Mouse (Mus musculus) liver, embryonic 12.5 days (tissue): Measurements from ENCODE around the gene Rb1. TPM values are rescaled to one million over a fixed set of nuclear protein-coding genes. Genes with fewer than 3 reads are reported as not detected.

ENCODE experiments used
- ATAC-seq: fragments of 200-750 bp; cut with Nextera tagmentation; 2 replicates; pipeline ENCODE4 v1.8.0; 2017; ENCODE audit warnings: moderate number of reproducible peaks, mild to moderate bottlenecking, moderate library complexity
- H3K27ac ChIP-seq: fragments of 300-500 bp; sonication (generic); 2 replicates; pipeline ENCODE4 v1.5.1; 2016; ENCODE audit warnings: mild to moderate bottlenecking
- H3K27me3 ChIP-seq: fragments of 300-500 bp; sonication (generic); replicated peaks from 2 replicates; pipeline ENCODE4 v1.6.1; 2016; ENCODE audit warnings: mild to moderate bottlenecking, moderate library complexity
- H3K36me3 ChIP-seq: fragments of 300-500 bp; sonication (generic); 2 replicates; pipeline ENCODE4 v1.6.1; 2016; ENCODE audit warnings: mild to moderate bottlenecking, moderate library complexity
- H3K4me1 ChIP-seq: fragments of 300-500 bp; sonication (generic); 2 replicates; pipeline ENCODE4 v1.6.1; 2016
- H3K4me2 ChIP-seq: fragments of 300-500 bp; sonication (generic); 2 replicates; pipeline ENCODE4 v1.6.1; 2016; ENCODE audit warnings: mild to moderate bottlenecking, moderate library complexity
- H3K4me3 ChIP-seq: fragments of 300-500 bp; sonication (generic); 2 replicates; pipeline ENCODE4 v1.5.1; 2016; ENCODE audit warnings: mild to moderate bottlenecking, moderate library complexity
- H3K9ac ChIP-seq: fragments of 300-500 bp; sonication (generic); 2 replicates; pipeline ENCODE4 v1.6.1; 2016; ENCODE audit warnings: mild to moderate bottlenecking, moderate library complexity
- H3K9me3 ChIP-seq: fragments of 300-500 bp; sonication (generic); replicated peaks from 2 replicates; pipeline ENCODE4 v1.6.1; 2016; ENCODE audit warnings: mild to moderate bottlenecking, moderate library complexity
- WGBS: fragments of 180-500 bp; shearing (Covaris S2); methylation state at CpG from one replicate; pipeline ENCODE4 v1.1.7; 2016; ENCODE audit not compliant: insufficient replicate concordance; 5-methylcytosine and 5-hydroxymethylcytosine counted together
- polyA plus RNA-seq: library from polyadenylated mRNA; unstranded; fragments of >200 nt; fragmentation: Nextera tagmentation; extraction: Ambion mirVana; gene quantifications from 2 replicates; pipeline ENCODE4 v1.2.1, GENCODE M21; 2016

Rb1 gene
- polyA plus RNA-seq, 1 experiment from 2014 or later: 30.1 TPM

DNA sequence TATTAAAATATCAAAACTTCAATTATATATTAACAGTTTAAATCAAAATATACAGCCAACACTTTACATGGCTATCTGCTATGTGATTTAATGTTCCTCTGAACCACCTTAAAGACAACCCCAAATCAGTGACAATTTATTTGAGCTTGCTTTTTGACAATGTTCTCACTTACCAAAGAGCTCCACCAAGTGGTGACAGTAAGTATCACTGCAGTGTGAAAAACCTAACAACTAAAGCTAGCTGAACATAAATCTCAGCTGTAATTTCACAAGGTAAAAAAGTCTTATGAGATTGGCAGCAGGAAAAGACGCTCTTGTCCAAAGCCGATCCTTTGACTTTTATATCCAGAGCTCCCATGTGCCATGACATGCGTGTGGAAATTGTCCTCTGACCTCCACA, 22.4 kb downstream of the Rb1 start:
- H3K9ac ChIP-seq: no peak overlapping the region
- H3K36me3 ChIP-seq: peaks cover 7% of the 10 kb centered on the region; the same call in 1 of the 2 replicates
- no peak for ATAC-seq
- H3K27me3 ChIP-seq: no peaks in the 10 kb centered on the region
- H3K27ac ChIP-seq: no peak overlapping the region
- H3K9me3 ChIP-seq: no peaks in the 10 kb centered on the region
- H3K4me2 ChIP-seq: no peak overlapping the region
- 28% methylated on average over 3 of the region's 3 CpGs for WGBS
- no peak overlapping the region for H3K4me3 ChIP-seq
- 0 out of 2 replicates have a peak, but pooled peaks cover 10% of the 10 kb centered on the region for H3K4me1 ChIP-seq

GRCm38 (mm10) chr14:73301856-73302255, 23.8 kb downstream of the Rb1 start:
- Histone ChIP-seq H3K4me2 (no peak overlapping the region), H3K27me3 (no peaks in the 10 kb centered on the region), H3K4me3 (no peak overlapping the region), H3K9ac (no peak overlapping the region), H3K27ac (no peak overlapping the region), H3K9me3 (no peaks in the 10 kb centered on the region), H3K4me1 (0 out of 2 replicates have a peak, but pooled peaks cover 10% of the 10 kb centered on the region), H3K36me3 (peaks cover 12% of the 10 kb centered on the region)
- no peak for ATAC-seq
- WGBS: 54% methylated on average over 4 of the region's 4 CpGs

GRCm38 (mm10) chr14:73295512-73295911, 30.1 kb downstream of the Rb1 start:
- WGBS: 67% methylated on average over 2 of the region's 2 CpGs
- no peak for ATAC-seq
- no peak overlapping the region for H3K4me2 ChIP-seq

DNA sequence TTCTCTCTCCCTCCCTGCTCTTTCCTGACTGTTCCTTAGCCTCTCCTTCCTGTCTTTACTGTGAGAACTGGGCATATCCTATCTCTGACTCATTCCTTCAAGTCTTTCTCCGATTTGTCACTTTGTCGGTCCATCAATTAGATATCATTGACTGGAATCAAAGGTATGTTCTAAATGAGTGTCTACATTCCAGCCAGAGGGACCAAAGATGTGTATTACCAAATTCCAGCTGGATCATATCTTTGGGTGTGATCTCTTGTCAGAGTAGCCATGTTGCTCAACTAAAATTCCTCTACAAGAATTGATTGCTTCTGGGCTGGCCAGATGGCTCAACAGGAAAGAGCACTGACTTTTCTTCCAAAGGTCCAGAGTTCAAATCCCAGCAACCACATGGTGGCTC, 32.0 kb downstream of the Rb1 start:
- no peaks in the 10 kb centered on the region for H3K27me3 ChIP-seq
- WGBS: 83% methylated on average over 2 of the region's 2 CpGs
- no peak overlapping the region for H3K4me2 ChIP-seq
- no peaks in the 10 kb centered on the region for H3K4me1 ChIP-seq
- H3K27ac ChIP-seq: no peak overlapping the region
- no peak for ATAC-seq
- H3K4me3 ChIP-seq: no peak overlapping the region
- H3K9me3 ChIP-seq: no peaks in the 10 kb centered on the region
- H3K9ac ChIP-seq: no peak overlapping the region
- peaks cover 54% of the 10 kb centered on the region for H3K36me3 ChIP-seq

More at GRCm38 (mm10) chr14:73295512-73295911, 30.1 kb downstream of the Rb1 start:
- Histone ChIP-seq H3K4me1 (0 out of 2 replicates have a peak, but pooled peaks cover 4% of the 10 kb centered on the region), H3K9me3 (no peaks in the 10 kb centered on the region), H3K4me3 (no peak overlapping the region), H3K9ac (no peak overlapping the region), H3K27ac (no peak overlapping the region), H3K36me3 (peaks cover 36% of the 10 kb centered on the region), H3K27me3 (no peaks in the 10 kb centered on the region)

GRCm38 (mm10) chr14:73292434-73292833, 33.2 kb downstream of the Rb1 start:
- WGBS: 69% methylated on average over 1 of the region's 1 CpGs
- H3K27me3 ChIP-seq: no peaks in the 10 kb centered on the region
- ATAC-seq: no peak
- H3K4me3 ChIP-seq: no peak overlapping the region
- H3K9ac ChIP-seq: no peak overlapping the region
- H3K4me2 ChIP-seq: no peak overlapping the region
- H3K36me3 ChIP-seq: peaks cover 56% of the 10 kb centered on the region
- H3K27ac ChIP-seq: no peak overlapping the region
- H3K4me1 ChIP-seq: no peaks in the 10 kb centered on the region
- H3K9me3 ChIP-seq: no peaks in the 10 kb centered on the region

DNA sequence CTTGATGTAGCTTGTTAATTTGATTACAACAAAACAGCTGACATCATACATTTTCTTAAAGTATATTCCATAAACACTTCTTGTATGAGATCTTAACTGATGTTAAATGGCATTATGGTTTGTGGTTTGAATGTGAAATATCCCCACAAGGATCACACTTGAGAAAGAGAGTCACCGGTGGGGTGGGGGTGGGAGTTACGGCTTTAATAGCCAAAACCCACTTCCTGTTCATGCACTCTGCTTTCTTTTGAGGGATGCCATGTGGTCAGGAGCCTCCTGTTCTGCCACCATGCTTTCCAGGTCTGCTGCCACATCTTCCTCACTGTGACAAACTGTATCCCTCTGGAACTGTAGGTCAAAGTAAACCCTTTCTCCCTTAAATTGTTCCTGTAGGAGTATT, 35.7 kb downstream of the Rb1 start:
- H3K27ac ChIP-seq: no peak overlapping the region
- H3K9me3 ChIP-seq: no peaks in the 10 kb centered on the region
- no peak overlapping the region for H3K4me2 ChIP-seq
- no peak for ATAC-seq
- H3K4me3 ChIP-seq: no peak overlapping the region
- H3K9ac ChIP-seq: no peak overlapping the region
- no peaks in the 10 kb centered on the region for H3K4me1 ChIP-seq
- 51% methylated on average over 2 of the region's 2 CpGs for WGBS
- peaks cover 54% of the 10 kb centered on the region for H3K36me3 ChIP-seq
- no peaks in the 10 kb centered on the region for H3K27me3 ChIP-seq

- 36% methylated on average over 1 of the region's 1 CpGs for WGBS
- ATAC-seq: no peak
- peaks cover 56% of the 10 kb centered on the region for H3K36me3 ChIP-seq
- no peak overlapping the region for H3K9ac ChIP-seq
- no peaks in the 10 kb centered on the region for H3K4me1 ChIP-seq
- H3K4me2 ChIP-seq: no peak overlapping the region
- no peak overlapping the region for H3K27ac ChIP-seq
- no peaks in the 10 kb centered on the region for H3K27me3 ChIP-seq
- H3K4me3 ChIP-seq: no peak overlapping the region
- no peaks in the 10 kb centered on the region for H3K9me3 ChIP-seq
These were observed 44.6 kb downstream of the Rb1 start for GRCm38 (mm10) chr14:73280996-73281395.

DNA sequence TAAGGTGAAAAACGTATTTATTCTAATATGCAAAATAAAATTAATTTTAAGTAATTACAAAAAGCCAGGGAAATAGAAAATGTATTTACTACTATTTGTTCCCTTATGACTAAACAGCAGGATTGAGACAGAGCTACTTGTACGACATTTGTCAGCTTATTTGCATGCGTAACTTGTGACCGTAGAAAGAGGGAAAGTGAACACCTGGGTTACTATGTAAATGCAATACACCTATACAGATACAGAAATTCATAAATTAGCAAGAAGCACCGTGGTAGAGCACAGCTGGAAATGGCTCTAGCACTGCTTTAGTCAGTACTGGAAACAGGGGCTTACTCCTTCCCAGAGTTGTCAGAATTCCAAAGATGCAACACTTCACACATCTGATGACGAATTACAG, 46.5 kb downstream of the Rb1 start:
- no peaks in the 10 kb centered on the region for H3K9me3 ChIP-seq
- no peak overlapping the region for H3K9ac ChIP-seq
- H3K27ac ChIP-seq: no peak overlapping the region
- 84% methylated on average over 6 of the region's 6 CpGs for WGBS
- no peak overlapping the region for H3K4me3 ChIP-seq
- H3K4me2 ChIP-seq: no peak overlapping the region
- H3K36me3 ChIP-seq: peaks cover 56% of the 10 kb centered on the region
- no peak for ATAC-seq
- H3K4me1 ChIP-seq: no peaks in the 10 kb centered on the region
- H3K27me3 ChIP-seq: no peaks in the 10 kb centered on the region

DNA sequence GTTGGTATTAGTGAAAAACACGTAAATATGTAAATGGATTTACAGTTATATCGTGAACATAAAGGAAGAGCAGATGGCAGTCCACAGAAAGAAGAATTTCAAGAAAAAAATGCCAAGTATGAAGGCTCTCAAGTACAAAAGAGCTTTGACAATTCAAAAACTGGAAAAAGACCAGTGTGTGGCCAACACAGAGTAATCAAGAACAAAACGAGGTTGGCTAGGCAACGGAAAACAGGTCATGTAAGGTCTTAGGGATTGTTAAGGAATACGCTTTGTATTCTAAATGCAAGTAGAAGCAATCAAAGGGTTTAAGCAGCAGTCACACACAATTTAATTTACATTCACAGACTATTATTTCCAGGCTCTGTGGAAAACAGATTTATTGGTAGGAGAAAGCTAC, 53.8 kb downstream of the Rb1 start:
- H3K4me1 ChIP-seq: no peaks in the 10 kb centered on the region
- H3K4me2 ChIP-seq: no peak overlapping the region
- no peak for ATAC-seq
- H3K27me3 ChIP-seq: no peaks in the 10 kb centered on the region
- H3K4me3 ChIP-seq: no peak overlapping the region
- no peak overlapping the region for H3K27ac ChIP-seq
- no peak overlapping the region for H3K9ac ChIP-seq
- no peaks in the 10 kb centered on the region for H3K9me3 ChIP-seq
- WGBS: 84% methylated on average over 5 of the region's 5 CpGs
- H3K36me3 ChIP-seq: peaks cover 53% of the 10 kb centered on the region

DNA sequence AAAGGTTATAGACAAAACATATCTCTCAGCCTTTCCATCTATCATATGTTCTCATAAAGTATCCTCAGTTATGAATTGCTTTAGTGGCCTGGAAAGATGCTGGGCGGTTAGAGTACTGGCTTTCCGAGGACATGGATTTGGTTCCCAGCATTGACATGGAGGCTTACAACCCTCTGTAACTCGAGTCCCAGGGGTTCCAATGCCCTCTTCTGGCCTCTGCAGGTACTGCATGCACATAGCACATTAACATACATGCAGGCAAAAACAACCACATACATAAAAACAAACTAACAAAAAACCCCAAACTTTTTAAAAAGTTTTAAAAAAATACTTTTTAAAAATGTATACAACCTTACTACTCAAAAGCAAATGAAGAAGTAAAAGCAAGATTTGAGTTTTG, 59.5 kb downstream of the Rb1 start:
- ATAC-seq: no peak
- no peak overlapping the region for H3K4me3 ChIP-seq
- H3K27ac ChIP-seq: no peak overlapping the region
- H3K4me1 ChIP-seq: no peaks in the 10 kb centered on the region
- H3K9me3 ChIP-seq: no peaks in the 10 kb centered on the region
- H3K36me3 ChIP-seq: peaks cover 63% of the 10 kb centered on the region
- no peak overlapping the region for H3K4me2 ChIP-seq
- WGBS: 68% methylated on average over 3 of the region's 3 CpGs
- H3K9ac ChIP-seq: no peak overlapping the region
- H3K27me3 ChIP-seq: no peaks in the 10 kb centered on the region

DNA sequence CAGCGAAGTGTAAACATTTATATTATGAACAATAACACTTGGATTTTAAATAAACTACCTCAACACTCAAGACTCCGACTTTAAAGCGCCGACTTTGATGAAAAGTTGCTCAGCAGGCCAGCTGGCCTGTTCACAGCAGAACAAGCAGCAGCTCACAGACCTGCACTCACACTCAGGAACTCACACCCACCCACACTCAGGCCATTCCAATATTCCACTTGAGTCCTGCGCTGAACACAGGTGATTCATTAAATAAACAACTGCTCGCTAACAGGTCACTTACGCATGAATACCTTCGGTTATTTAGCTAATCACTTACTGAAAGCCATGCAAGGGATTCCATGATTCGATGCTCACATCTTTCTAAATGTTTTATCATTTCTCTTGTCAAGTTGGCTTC, 63.4 kb downstream of the Rb1 start:
- no peaks in the 10 kb centered on the region for H3K9me3 ChIP-seq
- no peak overlapping the region for H3K27ac ChIP-seq
- H3K4me3 ChIP-seq: no peak overlapping the region
- 88% methylated on average over 9 of the region's 9 CpGs for WGBS
- no peaks in the 10 kb centered on the region for H3K4me1 ChIP-seq
- no peaks in the 10 kb centered on the region for H3K27me3 ChIP-seq
- H3K9ac ChIP-seq: no peak overlapping the region
- H3K36me3 ChIP-seq: peaks cover 46% of the 10 kb centered on the region
- H3K4me2 ChIP-seq: no peak overlapping the region
- ATAC-seq: no peak

DNA sequence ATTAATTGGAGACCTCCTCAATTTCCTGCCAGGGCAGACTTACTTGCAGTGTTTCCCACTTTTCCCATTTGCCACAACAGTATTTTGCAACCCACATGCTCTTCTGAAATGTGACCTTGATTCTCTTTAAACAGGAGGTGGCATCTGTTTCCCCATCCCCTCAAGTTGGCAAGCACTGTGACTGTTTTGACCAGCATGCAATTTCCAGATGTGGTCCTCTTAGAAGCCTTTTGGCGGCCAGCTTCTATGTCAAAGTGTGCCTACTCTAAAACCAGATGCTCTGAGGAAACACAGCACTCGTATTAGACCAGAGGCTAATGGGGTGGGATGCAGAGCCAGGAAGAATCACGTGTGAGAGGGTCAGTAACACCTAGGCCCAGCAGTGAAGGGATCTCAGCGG, 67.4 kb downstream of the Rb1 start:
- Histone ChIP-seq H3K4me1 (peaks cover 5% of the 10 kb centered on the region), H3K4me3 (no peak overlapping the region), H3K36me3 (peaks cover 23% of the 10 kb centered on the region), H3K27me3 (no peaks in the 10 kb centered on the region), H3K9me3 (no peaks in the 10 kb centered on the region), H3K9ac (no peak overlapping the region), H3K27ac (no peak overlapping the region), H3K4me2 (no peak overlapping the region)
- WGBS: 65% methylated on average over 4 of the region's 4 CpGs
- ATAC-seq: no peak

DNA sequence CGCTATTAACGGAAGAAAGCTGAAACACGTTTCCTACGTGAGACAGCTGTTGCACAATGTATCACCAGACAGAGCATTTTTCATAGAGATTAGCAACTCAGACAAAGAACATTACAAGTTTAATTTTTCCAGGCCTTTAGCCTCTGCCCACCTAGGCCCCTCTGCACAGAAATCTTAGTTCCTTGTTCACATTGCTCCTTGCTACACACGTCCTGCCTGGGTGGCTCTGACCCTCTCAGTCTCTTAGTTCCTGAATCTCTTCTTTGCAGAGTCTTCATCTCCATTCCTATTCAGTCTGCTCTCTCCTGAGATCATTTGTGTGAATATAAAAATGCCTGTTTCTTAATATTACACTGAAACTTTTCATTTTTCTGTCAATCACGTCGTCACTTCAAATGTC, 68.3 kb downstream of the Rb1 start:
- H3K27ac ChIP-seq: no peak overlapping the region
- H3K4me3 ChIP-seq: no peak overlapping the region
- H3K27me3 ChIP-seq: no peaks in the 10 kb centered on the region
- peaks cover 18% of the 10 kb centered on the region for H3K36me3 ChIP-seq
- 70% methylated on average over 7 of the region's 7 CpGs for WGBS
- H3K9ac ChIP-seq: no peak overlapping the region
- H3K9me3 ChIP-seq: no peaks in the 10 kb centered on the region
- H3K4me1 ChIP-seq: peaks cover 5% of the 10 kb centered on the region
- no peak overlapping the region for H3K4me2 ChIP-seq
- ATAC-seq: no peak
